Mouse (Mus musculus) Patski (cell line): Measurements from ENCODE around the gene Apmap. TPM values are rescaled to one million over a fixed set of nuclear protein-coding genes. Genes with fewer than 3 reads are reported as not detected.

ENCODE experiments used
- ATAC-seq: fragments of 100-300 bp; one replicate; pipeline ENCODE4 v1.8.0; 2021
- CTCF ChIA-PET: fragments of 350-600 bp; sonication (Branson Sonifier 250); formaldehyde crosslinking; loops from one replicate; lab custom pipeline; 2022; ENCODE audit warnings: inconsistent platforms; lab: Charles Lee
- POLR2A ChIA-PET: fragments of 350-600 bp; sonication (Branson Sonifier 250); formaldehyde crosslinking; loops from one replicate; lab custom pipeline; 2022; ENCODE audit warnings: antibody characterized with exemption, inconsistent platforms; lab: Charles Lee
- DNase-seq: peaks from one replicate; pipeline ENCODE4 v3.0.0-alpha.2; 2011; ENCODE audit warnings: low read depth, low spot score
- H3K27me3 ChIP-seq: fragments of 371-371 bp; one replicate; pipeline ENCODE4 v1.5.1; 2021
- CTCF ChIP-seq: fragments of 100-300 bp; IDR thresholded peaks from one replicate; pipeline ENCODE4 v1.5.1; 2021
- in situ Hi-C: fragments of 300-500 bp; cut with MboI; formaldehyde crosslinking; loops from 3 replicates; pipeline ENCODE4 v1.11.1; 2018; ENCODE audit warnings: low pct_unique_long_range_greater_than_20kb, mixed read lengths
- polyA plus RNA-seq: library from polyadenylated mRNA; unstranded; gene quantifications from one replicate; pipeline ENCODE4 v1.2.3, GENCODE M21; 2021

Apmap gene
- polyA plus RNA-seq, 1 experiment from 2014 or later, result 68.9 TPM

DNA sequence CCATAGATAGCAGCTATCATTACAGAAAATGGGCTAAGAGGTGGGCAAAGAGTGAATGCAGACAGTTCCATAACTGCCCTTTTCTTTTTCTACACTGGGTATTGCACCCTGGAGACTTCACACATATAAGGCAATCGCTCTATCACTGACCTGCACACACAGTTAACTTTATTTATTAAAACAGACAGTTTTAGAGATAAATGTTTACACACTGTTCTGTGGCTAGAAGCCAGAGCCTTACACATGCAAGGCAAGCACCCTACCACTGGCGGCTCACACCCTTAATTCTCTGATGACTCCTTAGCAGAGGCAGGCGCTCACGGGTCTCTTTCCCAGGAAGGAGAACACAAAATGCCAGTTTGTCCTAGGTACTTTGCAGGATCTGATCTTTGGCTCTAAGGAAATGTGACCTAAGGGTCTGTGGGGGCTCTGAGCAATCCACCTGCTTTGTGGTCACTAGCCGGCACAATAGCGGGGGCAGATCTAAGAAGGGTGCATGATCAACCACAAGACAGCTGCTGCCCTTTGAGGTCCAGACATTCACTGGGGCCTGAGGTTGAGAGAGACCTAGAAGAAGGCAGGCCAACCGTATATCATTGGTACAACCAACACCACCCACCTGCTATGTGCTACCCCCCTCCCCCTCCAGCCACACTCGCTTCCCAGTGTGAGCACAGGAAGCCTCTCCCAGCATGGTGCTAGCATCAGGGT lies 38.2 kb upstream of the Apmap start:
- H3K27me3 ChIP-seq, result no peaks in the 10 kb centered on the region
- ATAC-seq (no peak), DNase-seq (no peak)
- in situ Hi-C loops, result no loop called here
- POLR2A ChIA-PET, result no interaction called here
- no peak for TF ChIP-seq CTCF
- CTCF ChIA-PET, result interaction anchor here (1.3 kb wide), 1 partner anchor 32 kb away, joined by 3 read pairs; no protein-coding TSS in a partner anchor

DNA sequence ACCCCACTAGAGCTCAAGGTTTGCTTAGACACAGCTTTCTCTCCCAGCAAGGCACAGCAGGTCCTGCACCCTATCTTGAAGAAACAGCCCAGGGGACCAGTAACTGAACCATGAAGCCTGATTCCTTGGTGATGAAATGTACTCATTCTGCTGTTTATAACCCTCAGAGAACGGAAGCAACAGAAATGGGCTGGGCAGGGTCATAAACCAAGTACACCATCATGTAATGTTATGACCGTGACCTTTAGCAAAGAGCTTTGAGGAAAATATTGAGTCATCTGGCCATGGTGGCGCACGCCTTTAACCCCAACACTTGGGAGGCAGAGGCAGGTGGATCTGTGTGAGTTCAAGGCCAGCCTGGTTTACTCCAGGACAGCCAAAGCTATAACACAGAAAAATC lies 36.9 kb upstream of the Apmap start:
- no peak for DNase-seq
- no peak for TF ChIP-seq CTCF
- ChIA-PET CTCF (interaction anchor here (1.3 to 1.6 kb wide), 2 partner anchors 29 to 33 kb away, joined by 3 read pairs; no protein-coding TSS in a partner anchor), POLR2A (no interaction called here)
- in situ Hi-C loops, result no loop called here
- no peak for ATAC-seq
- no peaks in the 10 kb centered on the region for H3K27me3 ChIP-seq

DNA sequence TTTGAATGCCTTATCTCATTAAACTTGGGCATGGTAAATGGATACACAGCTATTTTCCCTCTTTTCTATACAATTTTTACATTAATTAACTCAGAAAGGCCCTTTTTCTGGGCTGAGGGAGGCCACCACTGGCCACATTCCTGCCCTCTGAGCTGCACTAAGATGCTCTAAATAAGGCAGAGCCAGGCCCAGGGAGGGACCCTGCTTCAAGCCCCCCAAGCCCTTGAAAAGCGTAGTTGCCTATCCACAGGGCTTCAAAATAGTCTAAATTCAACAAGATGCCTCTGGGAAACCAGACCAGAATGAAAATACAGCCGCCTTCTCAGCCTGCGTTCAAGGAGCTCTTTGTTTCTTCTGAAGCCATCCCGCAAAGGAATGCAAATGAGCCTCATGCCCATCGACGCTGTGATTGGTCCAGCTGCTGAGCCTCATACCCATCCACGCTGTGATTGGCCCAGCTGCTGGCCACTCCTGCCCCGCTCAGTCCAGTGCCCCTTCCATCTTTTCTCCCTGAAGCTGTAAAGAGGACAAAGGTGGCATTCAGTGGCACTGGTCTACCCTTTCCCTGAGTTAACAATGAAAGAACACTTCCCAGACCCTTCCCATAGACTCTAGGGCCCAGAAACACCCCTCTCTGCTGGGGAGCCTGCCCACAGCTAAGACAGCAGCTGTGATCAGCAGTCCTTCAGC lies 35.5 kb upstream of the Apmap start:
- ChIA-PET CTCF (interaction anchor here (1.6 kb wide), 1 partner anchor 28 kb away, joined by 3 read pairs; no protein-coding TSS in a partner anchor), POLR2A (no interaction called here)
- DNase-seq, result no peak
- ATAC-seq, result no peak
- no peak for TF ChIP-seq CTCF
- H3K27me3 ChIP-seq, result no peaks in the 10 kb centered on the region
- in situ Hi-C loops, result no loop called here

DNA sequence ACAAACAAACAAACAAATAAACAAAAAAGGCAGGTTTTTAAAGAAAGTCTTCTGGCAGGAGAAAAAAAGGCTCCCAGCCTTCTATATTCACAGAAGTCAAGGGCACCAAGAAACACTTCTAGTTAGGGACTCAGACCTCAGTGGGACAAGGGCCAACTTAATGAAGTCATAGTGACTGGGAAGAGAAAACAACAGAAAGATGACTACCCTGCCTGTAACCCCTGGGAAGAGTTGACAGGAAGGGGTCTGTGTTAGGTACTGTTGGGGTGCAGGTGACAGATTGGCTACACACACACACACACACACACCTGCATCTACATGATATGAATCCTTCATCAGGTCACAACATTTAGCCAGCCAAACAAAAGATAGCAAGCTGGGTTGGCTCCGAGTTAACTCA lies 34.8 kb upstream of the Apmap start:
- ATAC-seq, result no peak
- ChIA-PET CTCF (no interaction called here), POLR2A (no interaction called here)
- DNase-seq, result no peak
- no peaks in the 10 kb centered on the region for H3K27me3 ChIP-seq
- in situ Hi-C loops, result no loop called here
- no peak for TF ChIP-seq CTCF

DNA sequence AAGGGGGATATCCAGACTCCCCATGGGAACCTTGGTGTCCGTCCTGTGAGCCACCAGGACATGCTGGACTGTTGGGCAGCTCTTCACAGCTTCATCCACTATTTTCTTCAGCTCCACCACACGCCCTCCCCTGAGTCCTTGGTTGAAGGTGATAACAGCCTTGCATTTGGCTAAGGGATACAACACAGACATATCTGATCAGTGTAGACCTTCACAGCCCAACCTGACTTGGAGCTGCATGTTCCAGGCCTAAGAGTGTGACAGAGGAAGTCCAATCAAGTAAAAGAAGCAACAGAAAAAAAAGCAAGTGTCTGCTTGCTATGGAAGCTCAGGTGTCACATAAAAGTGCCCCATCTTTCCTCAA lies 30.0 kb upstream of the Apmap start:
- no peak for ATAC-seq
- TF ChIP-seq CTCF, result no peak
- in situ Hi-C loops, result no loop called here
- no peak for DNase-seq
- CTCF ChIA-PET, result no interaction called here
- H3K27me3 ChIP-seq, result peaks cover 4% of the 10 kb centered on the region
- POLR2A ChIA-PET, result no interaction called here

DNA sequence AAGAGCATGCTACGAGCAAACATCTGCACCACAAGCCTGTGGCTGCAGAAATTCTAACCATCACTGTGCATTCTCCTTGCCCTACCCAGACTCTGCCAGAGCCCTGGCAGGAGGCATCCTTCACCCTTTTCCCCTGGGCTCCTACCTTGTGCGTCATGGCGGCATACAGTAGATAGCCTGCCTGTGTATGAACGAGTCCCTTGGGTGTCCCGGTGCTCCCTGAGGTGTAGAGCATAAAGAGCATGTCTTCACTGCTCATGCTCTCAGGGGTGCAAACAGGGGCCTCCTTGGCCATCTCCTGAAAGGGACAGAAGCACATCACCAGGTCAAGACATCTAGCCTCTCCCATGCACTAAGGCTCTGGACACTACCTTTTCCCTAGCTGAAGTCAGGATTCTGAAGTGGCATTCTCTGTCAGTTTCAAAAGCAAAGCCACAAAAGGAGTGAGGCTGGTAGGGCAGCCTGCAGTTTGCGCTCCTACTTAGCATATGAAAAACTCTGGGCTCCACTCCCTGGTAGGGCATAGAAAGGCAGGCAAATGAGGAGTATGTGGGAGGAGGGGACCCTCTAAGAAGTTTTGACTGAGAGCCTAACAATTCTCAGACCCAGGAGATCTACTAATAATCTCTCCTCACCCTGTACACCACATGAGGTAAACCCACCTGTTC lies 29.5 kb upstream of the Apmap start:
- CTCF ChIA-PET, result no interaction called here
- no peak for ATAC-seq
- no peak for TF ChIP-seq CTCF
- POLR2A ChIA-PET, result no interaction called here
- in situ Hi-C loops, result no loop called here
- no peak for DNase-seq
- peaks cover 4% of the 10 kb centered on the region for H3K27me3 ChIP-seq

DNA sequence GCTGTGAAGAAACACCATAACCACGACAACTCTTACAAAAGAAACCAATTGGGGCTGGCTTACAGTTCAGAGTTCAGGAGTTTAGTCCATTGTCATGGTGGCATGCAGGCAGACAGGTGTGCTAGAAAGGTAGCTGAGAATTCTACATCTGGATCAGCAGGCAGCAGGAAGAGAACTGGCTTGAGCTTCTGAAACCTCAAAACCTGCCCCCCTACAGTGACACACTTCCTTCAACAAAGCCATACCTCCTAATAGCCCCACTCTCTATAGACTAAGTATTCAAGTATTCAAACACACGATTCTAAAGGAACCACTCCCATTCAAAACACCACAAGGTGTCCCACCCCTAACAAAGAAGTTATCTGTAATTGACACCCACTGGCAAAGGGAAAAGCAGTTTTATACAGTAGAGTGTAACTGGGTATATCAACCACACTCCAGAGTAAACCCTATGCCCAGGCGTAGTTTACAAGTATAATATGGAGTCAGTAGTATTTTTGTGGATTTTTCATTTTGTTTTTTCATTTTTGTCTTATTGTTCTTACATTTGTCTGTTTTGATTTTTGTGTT lies 27.6 kb upstream of the Apmap start:
- in situ Hi-C loops, result no loop called here
- no peak for TF ChIP-seq CTCF
- POLR2A ChIA-PET, result no interaction called here

DNA sequence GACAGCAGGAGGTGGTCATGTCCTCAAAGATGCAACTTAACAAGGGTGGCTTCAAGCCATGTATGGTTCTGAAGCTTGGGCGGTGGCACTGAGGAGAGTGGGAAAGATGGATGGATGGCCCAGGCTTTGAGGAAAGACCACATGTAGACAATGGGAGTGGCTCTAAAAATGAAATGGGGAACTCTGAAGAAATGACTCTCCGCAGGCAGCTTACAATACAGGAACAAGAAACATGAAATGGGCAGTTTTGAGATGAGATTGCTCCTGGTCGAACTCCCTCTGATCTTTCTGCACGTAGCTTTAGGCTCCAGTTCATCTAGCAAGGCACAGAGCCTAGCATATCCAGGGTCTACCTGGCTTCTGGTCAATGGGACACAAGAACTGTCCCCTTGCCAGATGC lies 20.9 kb upstream of the Apmap start:
- ATAC-seq (no peak), DNase-seq (no peak)
- in situ Hi-C loops, result no loop called here
- ChIA-PET CTCF (no interaction called here), POLR2A (no interaction called here)
- H3K27me3 ChIP-seq, result peaks cover 7% of the 10 kb centered on the region
- TF ChIP-seq CTCF, result no peak

More for the DNA sequence above, 27.6 kb upstream of the Apmap start:
- CTCF ChIA-PET, result no interaction called here
- no peak for DNase-seq
- peaks cover 4% of the 10 kb centered on the region for H3K27me3 ChIP-seq
- no peak for ATAC-seq

DNA sequence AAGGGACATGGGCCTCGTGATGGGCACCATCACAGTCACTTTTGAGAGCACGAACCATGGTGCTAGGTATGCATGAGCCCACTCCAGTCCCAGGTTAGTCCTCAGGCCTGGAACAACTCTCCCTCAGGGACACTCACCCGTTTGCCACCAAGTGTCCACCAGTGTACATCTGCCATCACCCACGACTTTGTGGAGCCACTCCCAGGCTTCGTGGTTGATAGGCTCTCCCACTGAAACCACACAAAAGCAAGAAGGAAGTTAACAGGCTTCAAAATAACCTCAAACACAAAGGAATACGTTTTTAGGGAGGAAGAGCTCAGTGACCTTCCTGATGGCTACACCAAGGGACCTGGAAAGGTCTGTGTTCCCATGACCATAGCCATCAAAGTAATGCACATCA lies 18.8 kb upstream of the Apmap start:
- DNase-seq (no peak), ATAC-seq (no peak)
- CTCF ChIA-PET, result interaction anchor here (1.2 kb wide), 1 partner anchor 13 kb away, joined by 3 read pairs; no protein-coding TSS in a partner anchor
- TF ChIP-seq CTCF, result no peak
- peaks cover 17% of the 10 kb centered on the region for H3K27me3 ChIP-seq
- in situ Hi-C loops, result no loop called here
- POLR2A ChIA-PET, result no interaction called here

DNA sequence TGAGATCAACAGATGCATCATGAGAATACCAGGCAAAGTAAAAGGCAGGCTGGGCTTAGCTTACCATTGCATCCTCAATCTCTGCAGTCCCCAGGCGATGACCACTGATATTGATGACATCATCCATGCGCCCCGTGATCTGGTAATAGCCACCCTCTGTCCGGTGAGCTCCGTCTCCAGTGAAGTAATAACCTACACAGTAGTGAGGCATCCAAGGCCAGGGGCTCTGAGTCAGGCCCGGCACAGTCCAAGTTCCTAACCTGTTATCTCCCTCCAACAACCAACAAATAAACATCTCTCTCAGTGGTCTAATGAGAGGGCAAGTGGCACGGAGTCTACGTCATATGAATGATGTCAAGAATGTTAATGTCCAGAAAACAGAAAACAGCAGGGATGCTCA lies 16.6 kb upstream of the Apmap start:
- in situ Hi-C loops, result no loop called here
- TF ChIP-seq CTCF, result no peak
- ChIA-PET POLR2A (no interaction called here), CTCF (no interaction called here)
- DNase-seq (no peak), ATAC-seq (no peak)
- peaks cover 17% of the 10 kb centered on the region for H3K27me3 ChIP-seq
